Mouse (Mus musculus): ENCODE data around the gene Zfp661.

The Zfp661 gene

GRCm38 (mm10) chr2:127551078-127551477 lies 35.8 kb downstream of the Zfp661 start:
- in situ Hi-C loops (cut with MboI, MseI) = no loop called here

DNA sequence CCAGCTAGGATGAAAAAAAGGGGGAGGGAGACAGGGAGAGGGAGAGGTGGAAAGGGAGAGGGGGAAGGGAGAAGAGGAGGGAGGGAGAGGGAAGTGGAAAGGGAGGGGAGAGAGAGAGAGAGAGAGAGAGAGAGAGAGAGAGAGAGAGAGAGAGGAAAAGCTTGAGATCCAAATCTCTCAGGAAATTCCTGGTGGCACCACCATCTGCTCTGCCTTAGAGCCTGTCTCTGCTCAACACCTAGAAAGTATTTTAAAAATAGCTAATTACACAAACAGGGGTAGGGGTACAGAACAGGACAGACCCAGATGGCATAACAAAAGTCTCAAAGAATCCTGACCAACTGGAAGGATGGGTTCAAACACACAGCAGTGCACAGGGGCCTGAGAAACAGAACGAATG lies 36.4 kb downstream of the Zfp661 start:
- in situ Hi-C loops (cut with MboI, MseI) = no loop called here

DNA sequence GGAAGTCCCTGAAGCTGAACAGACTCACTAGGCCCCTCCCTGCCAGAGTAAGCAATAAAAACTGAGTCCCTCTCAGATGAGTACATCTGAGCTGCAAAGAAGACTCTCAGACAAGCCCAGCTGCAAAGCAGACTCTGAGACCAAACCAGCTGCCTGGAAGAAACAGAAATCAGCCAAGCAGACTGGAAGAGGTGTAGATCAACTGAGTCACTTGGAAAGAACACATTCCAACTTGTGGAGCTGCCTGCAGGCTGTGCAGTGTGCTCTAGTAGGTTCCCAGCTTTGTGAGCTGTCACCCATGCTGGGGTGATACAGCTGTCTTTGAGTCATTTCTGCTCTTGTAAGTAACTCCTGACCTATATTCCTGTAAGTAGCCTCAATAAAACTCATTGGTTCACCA lies 37.2 kb downstream of the Zfp661 start:
- in situ Hi-C loops (cut with MboI, MseI) = no loop called here

GRCm38 (mm10) chr2:127548342-127549074 lies 38.4 kb downstream of the Zfp661 start:
- in situ Hi-C loops (cut with MboI, MseI) = no loop called here

DNA sequence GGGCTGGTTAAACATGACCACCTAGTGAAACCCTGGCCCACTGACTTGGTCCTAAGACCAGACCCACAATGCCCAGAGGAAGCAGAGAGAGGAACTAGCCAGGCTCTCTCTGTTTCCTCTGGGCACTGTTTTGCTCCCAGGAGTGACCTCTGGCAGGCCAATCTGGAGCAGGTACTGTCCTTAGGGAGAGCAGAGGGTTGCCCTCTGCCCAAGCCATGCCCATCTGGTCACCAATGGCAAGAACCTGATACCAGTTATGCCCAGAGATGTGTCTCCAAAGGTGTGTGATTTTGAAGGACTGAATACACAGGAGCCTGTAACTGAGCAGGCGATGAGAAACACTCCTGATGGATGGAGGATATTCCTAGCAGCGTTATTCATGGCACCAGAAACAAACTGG lies 45.2 kb downstream of the Zfp661 start:
- in situ Hi-C loops (cut with MboI, MseI) = no loop called here

GRCm38 (mm10) chr2:127541185-127541584 lies 45.7 kb downstream of the Zfp661 start, which contains the start of gene Prom2:
Gene Prom2 (minus strand): TSS chr2:127541467.
- in situ Hi-C loops (cut with MboI, MseI) = no loop called here

GRCm38 (mm10) chr2:127539494-127539893 lies 47.4 kb downstream of the Zfp661 start:
- in situ Hi-C loops (cut with MboI, MseI) = loop anchor here in 1 of 2 experiments (10.0 kb wide), 1 partner anchor 425 kb away; no protein-coding TSS in a partner anchor

DNA sequence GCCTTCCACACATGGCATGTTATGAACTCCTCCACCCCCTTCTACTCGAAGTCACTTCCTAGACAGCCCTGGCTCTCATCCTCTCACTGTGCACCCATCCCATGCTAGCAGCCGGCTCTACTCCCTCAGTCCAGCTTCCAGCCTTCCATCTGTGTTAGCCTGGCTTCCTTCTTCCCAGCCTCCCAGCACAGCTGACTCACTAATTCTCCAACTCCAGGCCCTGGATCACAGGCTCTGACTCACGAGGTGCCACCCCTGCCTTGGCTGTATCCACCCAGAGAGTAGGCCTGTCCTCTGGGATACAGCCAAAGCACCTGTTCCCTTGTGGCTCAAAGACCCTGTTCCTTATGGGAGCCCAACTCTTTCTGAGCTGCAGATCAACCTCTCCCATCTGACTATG lies 49.3 kb downstream of the Zfp661 start:
- in situ Hi-C loops (cut with MboI, MseI) = loop anchor here in 1 of 2 experiments (10.0 kb wide), 1 partner anchor 427 kb away; no protein-coding TSS in a partner anchor

GRCm38 (mm10) chr2:127535363-127535762 lies 51.5 kb downstream of the Zfp661 start:
- in situ Hi-C loops (cut with MboI, MseI) = loop anchor here in 1 of 2 experiments (10.0 kb wide), 1 partner anchor 429 kb away; no protein-coding TSS in a partner anchor

DNA sequence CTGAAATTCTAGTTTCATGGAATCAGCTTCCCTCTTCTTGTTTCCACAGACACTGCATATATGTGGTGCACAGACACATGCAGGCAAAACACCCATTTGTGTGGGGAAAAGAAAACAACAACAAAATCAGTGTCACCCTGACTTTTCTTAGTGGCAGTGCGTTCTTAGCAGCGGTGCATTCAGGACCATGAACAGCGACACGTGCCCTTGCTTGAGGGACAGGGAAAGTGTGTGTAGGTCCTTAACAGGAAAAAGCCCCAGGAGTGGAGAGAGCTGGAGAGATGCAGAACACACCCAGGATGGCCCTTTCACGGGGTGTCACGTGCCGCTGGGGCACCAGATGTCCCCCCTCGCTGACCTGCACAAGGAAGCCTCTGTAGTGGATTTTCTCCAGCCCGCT lies 54.5 kb downstream of the Zfp661 start:
- in situ Hi-C loops (cut with MboI, MseI) = loop anchor here in 1 of 2 experiments (10.0 kb wide), 1 partner anchor 432 kb away; no protein-coding TSS in a partner anchor

DNA sequence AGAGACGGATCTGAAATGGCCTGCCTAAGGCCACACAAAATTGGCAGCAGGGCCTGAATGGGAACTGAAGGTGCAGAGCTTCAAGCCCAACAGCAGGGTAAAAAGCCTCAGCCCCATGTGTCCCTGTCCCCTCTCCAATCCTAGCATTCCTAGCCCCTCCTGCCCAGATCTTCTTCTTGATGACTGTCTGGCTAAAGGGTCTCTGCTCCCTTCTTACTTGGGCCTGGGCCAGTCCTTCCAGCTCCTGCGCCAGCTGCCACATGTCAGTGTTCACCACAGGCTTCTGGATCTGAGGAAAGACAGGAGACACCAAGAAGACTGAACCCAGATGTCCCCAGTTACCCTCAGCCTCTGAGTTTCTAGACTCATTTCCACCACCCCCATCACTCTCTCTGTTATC lies 55.3 kb downstream of the Zfp661 start:
- in situ Hi-C loops (cut with MboI, MseI) = loop anchor here in 1 of 2 experiments (10.0 kb wide), 1 partner anchor 433 kb away; no protein-coding TSS in a partner anchor

DNA sequence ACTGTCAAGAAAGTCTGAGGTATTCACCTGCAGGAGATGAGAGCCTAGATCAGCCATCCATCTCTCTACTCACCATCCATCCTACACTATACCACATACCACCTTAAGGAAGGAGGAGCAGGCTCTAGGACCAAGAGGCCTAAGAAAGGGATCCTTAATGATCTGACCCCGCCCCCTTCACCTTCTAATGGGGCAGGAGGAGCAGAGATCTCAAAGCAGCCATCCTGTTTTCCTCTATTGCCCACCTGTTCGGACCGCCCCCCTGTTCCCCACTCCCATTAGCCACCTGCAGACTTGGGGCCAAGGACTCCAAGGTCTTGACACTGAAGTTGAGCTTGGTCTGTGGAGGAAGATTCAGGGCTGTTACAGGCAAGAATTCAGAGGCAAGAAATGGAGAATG lies 56.5 kb downstream of the Zfp661 start:
- in situ Hi-C loops (cut with MboI, MseI) = loop anchor here in 1 of 2 experiments (10.0 kb wide), 1 partner anchor 434 kb away; no protein-coding TSS in a partner anchor

GRCm38 (mm10) chr2:127525004-127525775 lies 61.7 kb downstream of the Zfp661 start:
- in situ Hi-C loops (cut with MboI, MseI) = no loop called here

Measured in T-helper 17 cell (primary cell).